Mouse (Mus musculus) forebrain, postnatal 0 days (tissue): Measurements from ENCODE around the gene 1700102P08Rik. TPM values are rescaled to one million over a fixed set of nuclear protein-coding genes. Genes with fewer than 3 reads are reported as not detected.

ENCODE experiments used
- ATAC-seq: fragments of 200-750 bp; cut with Nextera tagmentation; 2 replicates; pipeline ENCODE4 v1.8.0; 2017; ENCODE audit warnings: mild to moderate bottlenecking, moderate library complexity
- DNase-seq: peaks from one replicate; pipeline ENCODE4 v3.0.0-alpha.2; 2015
- H3K27ac ChIP-seq: fragments of 300-500 bp; sonication (generic); 2 replicates; pipeline ENCODE4 v1.5.1; 2014; ENCODE audit warnings: low read depth, mild to moderate bottlenecking, antibody characterized with exemption, low read length, moderate library complexity, mixed read lengths
- H3K27me3 ChIP-seq: fragments of 300-500 bp; sonication (generic); 2 replicates; pipeline ENCODE4 v1.6.1; 2014; ENCODE audit warnings: mild to moderate bottlenecking, low read length, mixed read lengths; ENCODE audit not compliant: insufficient read depth
- H3K36me3 ChIP-seq: fragments of 300-500 bp; sonication (generic); 2 replicates; pipeline ENCODE4 v1.6.1; 2014; ENCODE audit warnings: mild to moderate bottlenecking, moderate library complexity; ENCODE audit not compliant: insufficient read depth
- H3K4me1 ChIP-seq: fragments of 300-500 bp; sonication (generic); 2 replicates; pipeline ENCODE4 v1.6.1; 2014; ENCODE audit warnings: antibody characterized with exemption; ENCODE audit not compliant: insufficient read depth
- H3K4me2 ChIP-seq: fragments of 300-500 bp; sonication (generic); 2 replicates; pipeline ENCODE4 v1.6.1; 2014; ENCODE audit warnings: low read depth, mild to moderate bottlenecking, moderate library complexity
- H3K4me3 ChIP-seq: fragments of 300-500 bp; sonication (generic); 2 replicates; pipeline ENCODE4 v1.5.1; 2014; ENCODE audit warnings: low read depth, low read length, mixed read lengths
- H3K9ac ChIP-seq: fragments of 300-500 bp; sonication (generic); 2 replicates; pipeline ENCODE4 v1.6.1; 2014; ENCODE audit warnings: mild to moderate bottlenecking
- H3K9me3 ChIP-seq: fragments of 300-500 bp; sonication (generic); 2 replicates; pipeline ENCODE4 v1.6.1; 2016; ENCODE audit warnings: low read length
- CTCF ChIP-seq: sonication (generic); IDR thresholded peaks from 2 replicates; pipeline ENCODE4 v1.5.1; 2016; ENCODE audit warnings: antibody characterized with exemption, control low read depth, low read depth
- WGBS: fragments of 180-500 bp; shearing (Covaris S2); extraction: QIAGEN DNeasy Blood & Tissue Kit; methylation state at CpG from one replicate; pipeline ENCODE4 v1.1.7; 2014; 5-methylcytosine and 5-hydroxymethylcytosine counted together
- polyA plus RNA-seq: library from polyadenylated mRNA; unstranded; fragments of >200 nt; fragmentation: Nextera tagmentation; extraction: Ambion mirVana; gene quantifications from 2 replicates; pipeline ENCODE4 v1.2.1, GENCODE M21; 2015
- total RNA-seq: library from RNA; depleted of rRNA; stranded (reverse); fragments of >200 nt; gene quantifications from 2 replicates; pipeline ENCODE4 v1.2.3, GENCODE M21; 2014; rRNA removed

1700102P08Rik gene
- total RNA-seq, result 2.8 and 4.2 TPM in 2 replicates
- polyA plus RNA-seq, result 0.87 and 1.2 TPM in 2 replicates

- Histone ChIP-seq H3K36me3 (peaks cover 59% of the 10 kb centered on the region), H3K4me2 (no peak within 1 kb of the TSS), H3K4me3 (no peak within 1 kb of the TSS), H3K9ac (no peak within 1 kb of the TSS), H3K9me3 (no peaks in the 10 kb centered on the region), H3K4me1 (no peaks in the 10 kb centered on the region), H3K27ac (no peak within 1 kb of the TSS), H3K27me3 (no peaks in the 10 kb centered on the region)
- 0 out of 2 replicates have a peak, but pooled peaks have one; percentile 13 for TF ChIP-seq CTCF
- no peak for DNase-seq
- no peak for ATAC-seq
- WGBS, result 55% methylated on average over 18 of the region's 18 CpGs
Observed at GRCm38 (mm10) chr9:108392676-108393075, at the start of gene 1700102P08Rik. Gene 1700102P08Rik, plus strand, starts transcription at chr9:108392805.

- no peak for TF ChIP-seq CTCF
- no peak overlapping the region for H3K4me3 ChIP-seq
- peaks cover 15% of the 10 kb centered on the region for H3K4me1 ChIP-seq
- no peak for ATAC-seq
- no peak overlapping the region for H3K27ac ChIP-seq
- WGBS, result 88% methylated on average over 3 of the region's 3 CpGs
- H3K9ac ChIP-seq, result no peak overlapping the region
- no peaks in the 10 kb centered on the region; the same call in 1 of the 2 replicates for H3K36me3 ChIP-seq
- H3K9me3 ChIP-seq, result no peaks in the 10 kb centered on the region
- no peak overlapping the region for H3K4me2 ChIP-seq
- no peaks in the 10 kb centered on the region for H3K27me3 ChIP-seq
- DNase-seq, result no peak
Observed at GRCm38 (mm10) chr9:108343331-108343730, 49.3 kb upstream of the 1700102P08Rik start.

DNA sequence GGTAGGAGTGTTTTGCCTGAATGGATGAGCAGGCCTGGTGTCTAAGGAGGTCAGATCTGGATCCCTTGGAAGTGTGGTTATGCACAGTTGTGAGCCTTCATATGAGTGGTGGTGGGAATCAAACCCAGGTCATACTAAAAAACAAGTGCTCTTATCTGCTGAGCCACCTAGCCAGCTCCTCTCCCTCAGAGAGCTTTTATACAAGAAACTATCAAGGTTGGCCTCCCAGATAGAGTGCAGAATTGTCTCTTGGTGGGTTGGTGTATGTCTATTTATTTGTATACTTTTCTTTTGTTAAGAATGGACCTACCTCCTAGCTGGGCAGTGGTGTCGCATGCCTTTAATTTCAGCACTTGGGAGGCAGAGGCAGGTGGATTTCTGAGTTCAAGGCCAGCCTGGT is 48.8 kb upstream of the 1700102P08Rik start:
- no peaks in the 10 kb centered on the region for H3K9me3 ChIP-seq
- WGBS, result 97% methylated on average over 1 of the region's 1 CpGs
- ATAC-seq, result no peak
- H3K36me3 ChIP-seq, result no peaks in the 10 kb centered on the region
- no peak overlapping the region for H3K4me3 ChIP-seq
- H3K9ac ChIP-seq, result no peak overlapping the region
- no peak for TF ChIP-seq CTCF
- H3K27ac ChIP-seq, result no peak overlapping the region
- peaks cover 20% of the 10 kb centered on the region for H3K4me1 ChIP-seq
- DNase-seq, result no peak
- no peak overlapping the region for H3K4me2 ChIP-seq
- no peaks in the 10 kb centered on the region for H3K27me3 ChIP-seq

- 88% methylated on average over 4 of the region's 4 CpGs for WGBS
- Histone ChIP-seq H3K9ac (no peak overlapping the region), H3K4me2 (no peak overlapping the region), H3K36me3 (no peaks in the 10 kb centered on the region), H3K27ac (no peak overlapping the region), H3K4me3 (no peak overlapping the region), H3K9me3 (no peaks in the 10 kb centered on the region), H3K4me1 (peaks cover 23% of the 10 kb centered on the region), H3K27me3 (no peaks in the 10 kb centered on the region)
- ATAC-seq, result no peak
- TF ChIP-seq CTCF, result no peak
- DNase-seq, result no peak
Observed at GRCm38 (mm10) chr9:108344471-108344870, 48.1 kb upstream of the 1700102P08Rik start.

DNA sequence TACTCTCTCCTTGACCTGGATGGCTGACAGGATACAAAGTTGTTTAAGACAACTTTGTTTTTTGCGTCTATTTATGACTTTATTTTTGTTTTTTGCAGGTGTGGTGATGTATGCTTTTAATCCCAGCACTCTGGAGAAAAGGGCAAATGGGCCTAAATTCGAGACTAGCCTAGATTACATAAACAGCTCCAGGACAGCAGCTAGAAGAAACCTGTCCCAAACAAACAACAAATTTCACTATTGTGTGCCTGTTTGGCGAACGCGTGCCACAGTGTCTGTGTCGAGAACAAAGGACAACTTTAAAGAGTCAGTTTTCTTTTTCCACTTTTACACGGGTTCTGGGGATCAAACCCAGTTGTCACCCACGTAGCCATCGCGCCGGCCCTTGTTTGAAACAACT is 45.6 kb upstream of the 1700102P08Rik start:
- WGBS, result 5% methylated on average over 11 of the region's 11 CpGs
- peak overlapping the region; percentile 70 for H3K4me2 ChIP-seq
- H3K9ac ChIP-seq, result peak overlapping the region; percentile 92
- H3K4me3 ChIP-seq, result peak overlapping the region; percentile 96
- no peaks in the 10 kb centered on the region for H3K27me3 ChIP-seq
- DNase-seq (no peak), ATAC-seq (peak; percentile 2; the same call in 1 of the 2 replicates)
- H3K27ac ChIP-seq, result peak overlapping the region; percentile 90
- no peak for TF ChIP-seq CTCF
- H3K36me3 ChIP-seq, result peaks cover 13% of the 10 kb centered on the region
- H3K4me1 ChIP-seq, result 0 out of 2 replicates have a peak, but pooled peaks cover 11% of the 10 kb centered on the region
- no peaks in the 10 kb centered on the region for H3K9me3 ChIP-seq

DNA sequence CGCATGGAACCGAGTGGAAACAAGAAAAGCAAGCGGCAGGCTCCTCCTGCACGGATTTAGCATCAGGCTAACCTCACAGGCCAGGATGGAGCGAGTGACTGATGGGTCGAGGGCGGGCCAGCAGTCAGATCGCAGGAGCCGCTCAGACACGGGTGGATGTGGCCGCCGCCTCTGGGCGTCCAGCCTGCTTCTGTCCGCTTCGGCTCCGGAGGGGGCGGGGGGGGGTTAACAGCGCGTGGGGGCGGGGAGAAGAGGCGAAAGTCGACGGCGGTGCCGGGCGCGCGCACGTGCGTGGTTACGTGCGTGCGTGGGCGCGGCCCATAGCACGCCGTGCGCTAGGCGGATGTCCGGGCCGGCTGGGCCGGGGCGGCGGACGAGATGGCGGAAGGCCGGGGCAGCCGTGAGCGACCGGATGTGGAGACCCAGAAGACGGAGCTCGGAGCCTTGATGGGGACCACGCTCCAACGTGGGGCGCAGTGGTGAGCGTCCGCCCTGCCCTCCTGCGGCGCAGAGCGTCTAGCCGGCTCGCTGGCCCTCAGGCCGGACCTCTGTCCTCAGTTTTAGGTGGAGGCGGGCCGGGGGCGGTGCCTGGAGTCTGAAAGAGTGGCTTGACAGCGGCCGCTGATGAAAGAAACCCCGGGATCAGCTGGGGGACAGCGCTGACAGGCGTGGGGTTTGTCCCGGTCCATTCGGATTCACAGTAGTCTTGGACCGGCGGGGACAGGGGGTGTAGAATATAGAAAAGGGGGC is 44.9 kb upstream of the 1700102P08Rik start, which contains the start of gene Usp4:
Usp4 (plus strand) TSS at position 314 of the 750 bp plus-strand sequence.
- Histone ChIP-seq H3K9ac (peak within 1 kb of the TSS; percentile 92), H3K9me3 (no peaks in the 10 kb centered on the region), H3K4me3 (peak within 1 kb of the TSS; percentile 96), H3K4me2 (peak within 1 kb of the TSS; percentile 70), H3K27me3 (no peaks in the 10 kb centered on the region), H3K36me3 (peaks cover 19% of the 10 kb centered on the region), H3K4me1 (0 out of 2 replicates have a peak, but pooled peaks cover 11% of the 10 kb centered on the region), H3K27ac (peak within 1 kb of the TSS; percentile 90)
- TF ChIP-seq CTCF, result 0 out of 2 replicates have a peak, but pooled peaks have one; percentile 13
- peak; percentile 95 for DNase-seq
- ATAC-seq, result peak; percentile 96
- 1% methylated on average over 74 of the region's 75 CpGs for WGBS

DNA sequence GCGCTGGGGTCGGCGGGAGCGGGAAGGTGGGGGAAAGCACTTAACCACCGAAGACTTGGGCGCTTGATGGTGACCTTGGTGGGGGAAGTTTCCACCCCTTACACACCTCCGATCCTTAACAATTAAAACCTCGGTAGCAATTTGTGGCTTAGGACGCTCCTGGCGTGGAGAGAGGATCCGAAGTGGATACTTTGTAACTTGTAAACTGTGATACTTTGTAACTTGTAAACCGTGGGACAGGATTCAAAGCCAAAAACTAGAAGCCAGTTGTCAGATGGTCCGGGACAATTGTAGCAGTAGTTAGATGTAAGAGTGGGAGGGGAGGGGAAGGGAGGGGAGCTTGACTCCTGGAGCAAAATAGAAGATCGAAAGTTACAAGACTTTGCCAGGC is 44.3 kb upstream of the 1700102P08Rik start:
- no peak for TF ChIP-seq CTCF
- H3K9me3 ChIP-seq, result no peaks in the 10 kb centered on the region
- H3K4me1 ChIP-seq, result 0 out of 2 replicates have a peak, but pooled peaks cover 11% of the 10 kb centered on the region
- no peak for DNase-seq
- H3K4me2 ChIP-seq, result peak overlapping the region; percentile 70
- peak overlapping the region; percentile 90 for H3K27ac ChIP-seq
- ATAC-seq, result no peak
- H3K9ac ChIP-seq, result peak overlapping the region; percentile 92
- peak overlapping the region; percentile 96 for H3K4me3 ChIP-seq
- H3K36me3 ChIP-seq, result peaks cover 24% of the 10 kb centered on the region
- no peaks in the 10 kb centered on the region for H3K27me3 ChIP-seq
- WGBS, result 6% methylated on average over 14 of the region's 14 CpGs
